Mouse (Mus musculus) intestine, embryonic 16.5 days (tissue): ENCODE results near the gene Ndufa11. TPM values are rescaled to one million over a fixed set of nuclear protein-coding genes. Genes with fewer than 3 reads are reported as not detected.

ENCODE experiments used
- ATAC-seq: fragments of 200-750 bp; cut with Nextera tagmentation; 2 replicates; pipeline ENCODE4 v1.8.0; 2017; ENCODE audit warnings: moderate TSS enrichment, moderate library complexity
- H3K27ac ChIP-seq: fragments of 300-500 bp; sonication (generic); 2 replicates; pipeline ENCODE4 v1.5.1; 2014; ENCODE audit warnings: mild to moderate bottlenecking, low read length
- H3K27me3 ChIP-seq: fragments of 300-500 bp; sonication (generic); replicated peaks from 2 replicates; pipeline ENCODE4 v1.6.1; 2014; ENCODE audit warnings: low read length, control low read depth, mixed read lengths; ENCODE audit not compliant: control insufficient read depth, insufficient read depth
- H3K36me3 ChIP-seq: fragments of 300-500 bp; sonication (generic); 2 replicates; pipeline ENCODE4 v1.6.1; 2014; ENCODE audit warnings: low read length, control low read depth; ENCODE audit not compliant: control insufficient read depth, insufficient read depth
- H3K4me1 ChIP-seq: fragments of 300-500 bp; sonication (generic); 2 replicates; pipeline ENCODE4 v1.6.1; 2014; ENCODE audit warnings: low read length, control low read depth, mixed read lengths; ENCODE audit not compliant: control insufficient read depth, insufficient read depth
- H3K4me2 ChIP-seq: fragments of 300-500 bp; sonication (generic); 2 replicates; pipeline ENCODE4 v1.6.1; 2014; ENCODE audit warnings: low read depth, low read length, control low read depth
- H3K4me3 ChIP-seq: fragments of 300-500 bp; sonication (generic); 2 replicates; pipeline ENCODE4 v1.5.1; 2014; ENCODE audit warnings: mild to moderate bottlenecking, low read length
- H3K9ac ChIP-seq: fragments of 300-500 bp; sonication (generic); 2 replicates; pipeline ENCODE4 v1.6.1; 2014; ENCODE audit warnings: low read depth, low read length
- H3K9me3 ChIP-seq: fragments of 300-500 bp; sonication (generic); 2 replicates; pipeline ENCODE4 v1.6.1; 2016; ENCODE audit warnings: low read length, control low read depth; ENCODE audit not compliant: control insufficient read depth
- whole genome bisulfite sequencing: fragments of 180-500 bp; shearing (Covaris S2); extraction: QIAGEN DNeasy Blood & Tissue Kit; methylation state at CpG from one replicate; pipeline ENCODE4 v1.1.7; 2014; 5-methylcytosine and 5-hydroxymethylcytosine counted together
- polyA plus RNA-seq: library from polyadenylated mRNA; unstranded; fragments of >200 nt; fragmentation: Nextera tagmentation; extraction: Ambion mirVana; gene quantifications from 2 replicates; pipeline ENCODE4 v1.2.1, GENCODE M21; 2015

Ndufa11 gene
- polyA plus RNA-seq, 1 experiment from 2014 or later, result 530 TPM

GRCm38 (mm10) chr17:56709708-56710107 is 7.9 kb upstream of the Ndufa11 start:
- Histone ChIP-seq H3K27ac (no peak overlapping the region), H3K36me3 (peaks cover 42% of the 10 kb centered on the region), H3K4me2 (no peak overlapping the region), H3K9ac (no peak overlapping the region), H3K4me1 (no peaks in the 10 kb centered on the region), H3K27me3 (no peaks in the 10 kb centered on the region), H3K4me3 (no peak overlapping the region), H3K9me3 (no peaks in the 10 kb centered on the region)
- no peak for ATAC-seq
- WGBS, result 87% methylated on average over 3 of the region's 3 CpGs

DNA sequence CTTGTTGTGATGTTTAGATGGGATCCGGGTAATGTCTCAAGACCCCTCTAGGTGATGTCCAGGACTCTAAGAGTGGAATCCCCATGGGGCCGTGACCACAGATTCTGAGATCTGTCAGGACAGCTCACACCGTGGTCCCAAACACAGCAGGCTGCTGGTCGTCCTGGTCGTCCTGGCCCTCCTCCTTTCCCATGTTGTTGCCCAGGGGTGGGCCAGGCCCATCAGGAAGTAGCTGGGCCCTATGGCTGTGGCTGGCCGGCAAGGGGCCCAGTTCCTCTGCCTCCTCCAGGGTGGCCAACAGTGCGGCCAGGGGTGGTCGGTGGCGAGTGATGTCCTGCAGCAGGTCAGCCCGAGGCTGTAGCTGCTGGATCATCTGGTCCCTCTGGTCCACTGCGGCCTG is 2.2 kb upstream of the Ndufa11 start:
- Histone ChIP-seq H3K9ac (peak overlapping the region; percentile 83), H3K36me3 (peaks cover 7% of the 10 kb centered on the region; the same call in 1 of the 2 replicates), H3K27ac (no peak overlapping the region), H3K4me2 (no peak overlapping the region), H3K4me1 (peaks cover 20% of the 10 kb centered on the region), H3K27me3 (no peaks in the 10 kb centered on the region), H3K9me3 (no peaks in the 10 kb centered on the region), H3K4me3 (no peak overlapping the region)
- whole genome bisulfite sequencing, result 62% methylated on average over 11 of the region's 11 CpGs
- no peak for ATAC-seq

DNA sequence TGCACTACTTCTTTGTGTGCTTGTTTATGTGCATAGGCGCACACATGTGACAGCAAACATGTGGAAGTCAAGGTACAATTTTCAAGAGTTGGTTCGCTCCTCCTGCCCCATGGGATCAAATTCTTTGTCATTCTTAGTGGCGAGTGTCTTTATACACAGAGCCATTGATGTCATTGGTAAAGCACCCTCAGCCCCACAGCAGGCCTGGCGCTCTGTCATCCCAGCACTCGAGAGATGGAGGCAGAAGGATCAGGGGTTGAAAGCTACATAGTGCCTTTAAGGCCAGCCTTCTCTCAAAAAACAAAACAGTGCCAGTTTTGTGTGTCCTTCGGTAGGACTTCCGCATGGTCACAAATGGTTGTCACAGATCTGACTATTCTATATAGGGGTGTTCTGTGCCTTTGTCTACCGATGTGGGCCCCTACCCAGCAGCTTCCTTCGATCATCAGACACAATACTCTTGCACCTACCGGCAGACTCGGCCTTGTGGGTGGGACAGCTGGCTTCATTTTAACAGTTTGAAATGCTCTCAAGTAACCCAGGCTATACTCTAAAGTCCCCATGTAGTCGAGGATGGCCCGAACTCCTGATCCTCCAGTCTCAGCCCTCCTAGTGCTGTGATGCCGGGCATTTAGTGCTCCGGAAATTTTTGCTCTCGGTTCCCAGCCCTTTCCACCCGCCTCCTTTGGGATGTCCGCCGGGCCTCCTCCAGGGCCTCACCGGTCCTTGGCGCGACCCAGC is 1.5 kb upstream of the Ndufa11 start:
- Histone ChIP-seq H3K9me3 (no peaks in the 10 kb centered on the region), H3K4me2 (peak overlapping the region; percentile 80), H3K9ac (peak overlapping the region; percentile 83), H3K4me3 (peak overlapping the region; percentile 74), H3K4me1 (peaks cover 20% of the 10 kb centered on the region), H3K36me3 (peaks cover 5% of the 10 kb centered on the region; the same call in 1 of the 2 replicates), H3K27me3 (no peaks in the 10 kb centered on the region), H3K27ac (peak overlapping the region; percentile 77)
- 0 out of 2 replicates have a peak, but pooled peaks have one; percentile 0 for ATAC-seq
- WGBS, result 21% methylated on average over 22 of the region's 22 CpGs

DNA sequence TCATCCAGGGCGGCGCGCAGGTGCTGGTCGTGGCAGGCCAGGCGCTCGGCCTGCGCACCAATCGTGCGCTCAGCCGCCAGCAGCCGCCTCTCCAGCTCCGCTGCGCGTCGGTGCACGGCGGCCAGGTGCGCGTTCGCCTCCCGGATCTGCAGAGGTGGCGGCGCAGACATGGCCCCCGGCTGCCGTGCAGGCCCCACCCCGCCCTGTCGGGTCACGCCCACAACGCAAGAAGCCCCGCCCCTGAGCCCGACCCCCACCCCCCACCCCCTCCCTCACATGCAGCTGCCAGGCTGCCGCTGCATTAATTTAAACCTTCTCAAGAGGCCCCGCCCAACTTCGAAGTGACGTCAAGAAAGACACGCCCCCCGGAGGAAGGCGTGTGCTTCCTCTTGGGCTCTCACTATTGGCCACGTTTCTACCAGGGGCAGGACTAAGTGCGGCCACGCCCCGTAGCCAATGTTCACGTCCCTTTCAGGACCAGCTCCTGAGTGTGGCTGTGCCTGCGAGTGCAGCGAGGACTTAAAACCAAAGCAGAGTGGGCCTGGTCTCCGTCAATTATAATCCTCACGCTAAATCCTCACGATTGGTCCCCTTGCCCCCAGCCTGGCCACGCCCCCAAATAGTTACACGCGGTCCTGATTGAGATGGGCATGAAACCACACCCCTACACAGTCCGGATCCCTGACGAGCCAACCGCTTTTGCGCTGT is 758 bp upstream of the Ndufa11 start:
- Histone ChIP-seq H3K27ac (peak overlapping the region; percentile 77), H3K4me3 (peak overlapping the region; percentile 74), H3K9ac (peak overlapping the region; percentile 88), H3K36me3 (0 out of 2 replicates have a peak, but pooled peaks cover 4% of the 10 kb centered on the region), H3K4me1 (peaks cover 20% of the 10 kb centered on the region), H3K9me3 (no peaks in the 10 kb centered on the region), H3K27me3 (no peaks in the 10 kb centered on the region), H3K4me2 (peak overlapping the region; percentile 80)
- ATAC-seq, result peak; percentile 92
- under 1% methylated on average over 54 of the region's 55 CpGs for WGBS

- peaks cover 20% of the 10 kb centered on the region for H3K36me3 ChIP-seq
- 44% methylated on average over 5 of the region's 5 CpGs for WGBS
- H3K9ac ChIP-seq, result no peak overlapping the region
- no peaks in the 10 kb centered on the region for H3K27me3 ChIP-seq
- no peak overlapping the region for H3K4me2 ChIP-seq
- peaks cover 24% of the 10 kb centered on the region for H3K4me1 ChIP-seq
- ATAC-seq, result no peak
- no peaks in the 10 kb centered on the region for H3K9me3 ChIP-seq
- H3K27ac ChIP-seq, result no peak overlapping the region
- H3K4me3 ChIP-seq, result no peak overlapping the region
Measured at GRCm38 (mm10) chr17:56722441-56722840, 4.9 kb downstream of the Ndufa11 start.

DNA sequence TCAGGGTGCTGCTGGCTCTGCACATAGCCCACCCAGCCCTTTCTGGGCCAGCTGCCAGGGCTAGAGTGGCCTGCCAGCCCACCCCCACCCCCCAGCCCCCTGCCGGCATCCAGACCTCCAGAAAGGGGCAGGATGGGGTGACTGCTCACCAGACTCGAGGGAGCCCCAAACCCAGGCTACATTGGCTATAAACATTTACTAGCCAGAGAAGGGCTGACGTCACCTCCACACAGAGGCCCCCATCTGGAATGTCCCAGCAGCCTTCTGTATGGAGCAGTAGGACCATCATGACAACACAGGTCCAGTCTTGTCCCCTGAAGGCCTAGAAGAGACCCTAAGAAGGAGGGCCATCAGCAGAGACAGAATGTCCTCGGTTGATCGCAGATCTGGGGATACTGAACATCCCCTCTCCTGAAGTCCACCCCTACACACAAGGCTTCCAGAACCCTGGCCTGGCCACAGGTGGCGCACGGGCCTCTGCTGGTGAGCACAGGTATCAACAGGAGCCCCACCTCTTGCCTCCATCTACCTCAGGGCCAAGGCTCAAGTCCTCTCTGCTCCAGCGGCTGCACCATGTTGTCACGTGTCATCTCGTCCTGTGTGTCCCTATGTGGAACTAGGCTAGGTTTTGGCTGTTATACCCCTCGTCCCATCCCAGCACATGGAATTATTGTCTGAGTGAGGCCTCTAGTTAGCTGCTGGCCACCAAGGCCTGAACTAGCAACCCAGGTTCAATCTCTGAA is 6.0 kb downstream of the Ndufa11 start:
- no peaks in the 10 kb centered on the region for H3K27me3 ChIP-seq
- H3K4me3 ChIP-seq, result no peak overlapping the region
- H3K4me2 ChIP-seq, result no peak overlapping the region
- H3K9ac ChIP-seq, result 0 out of 2 replicates have a peak overlapping the region, but pooled peaks have one; percentile 4
- H3K4me1 ChIP-seq, result peaks cover 34% of the 10 kb centered on the region
- ATAC-seq, result no peak
- H3K27ac ChIP-seq, result no peak overlapping the region
- no peaks in the 10 kb centered on the region for H3K9me3 ChIP-seq
- peaks cover 20% of the 10 kb centered on the region for H3K36me3 ChIP-seq
- WGBS, result 76% methylated on average over 11 of the region's 11 CpGs

- no peaks in the 10 kb centered on the region for H3K9me3 ChIP-seq
- no peak overlapping the region for H3K9ac ChIP-seq
- no peaks in the 10 kb centered on the region for H3K27me3 ChIP-seq
- no peak overlapping the region for H3K4me3 ChIP-seq
- no peak overlapping the region for H3K27ac ChIP-seq
- peaks cover 28% of the 10 kb centered on the region for H3K4me1 ChIP-seq
- ATAC-seq, result peak; percentile 27
- peaks cover 13% of the 10 kb centered on the region for H3K36me3 ChIP-seq
- WGBS, result 13% methylated on average over 7 of the region's 7 CpGs
- peak overlapping the region; percentile 39 for H3K4me2 ChIP-seq
Measured at GRCm38 (mm10) chr17:56727029-56727649, 9.6 kb downstream of the Ndufa11 start.

GRCm38 (mm10) chr17:56727659-56728058 is 10.1 kb downstream of the Ndufa11 start:
- Histone ChIP-seq H3K27ac (peak overlapping the region; percentile 46; the same call in 1 of the 2 replicates), H3K9me3 (no peaks in the 10 kb centered on the region), H3K9ac (peak overlapping the region; percentile 29; the same call in 1 of the 2 replicates), H3K4me2 (peak overlapping the region; percentile 39), H3K36me3 (peaks cover 12% of the 10 kb centered on the region), H3K4me3 (no peak overlapping the region), H3K27me3 (no peaks in the 10 kb centered on the region), H3K4me1 (peaks cover 25% of the 10 kb centered on the region)
- ATAC-seq, result peak; percentile 76
- WGBS, result 8% methylated on average over 12 of the region's 12 CpGs
